Mouse (Mus musculus) cortical plate, adult 2 months (tissue): ENCODE data around the gene Tubb4a. TPM values are rescaled to one million over a fixed set of nuclear protein-coding genes. Genes with fewer than 3 reads are reported as not detected.

Source experiments
- H3K27ac ChIP-seq: fragments of 200-500 bp; 2 replicates; pipeline ENCODE4 v1.5.1; 2012; ENCODE audit warnings: low read length, control low read depth, inconsistent platforms; ENCODE audit not compliant: insufficient read depth
- H3K4me1 ChIP-seq: fragments of 200-500 bp; 2 replicates; pipeline ENCODE4 v1.6.1; 2011; ENCODE audit warnings: low read length; ENCODE audit not compliant: control insufficient read depth, insufficient read depth
- H3K4me3 ChIP-seq: fragments of 200-500 bp; 2 replicates; pipeline ENCODE4 v1.5.1; 2011; ENCODE audit warnings: mild to moderate bottlenecking, low read length, control low read depth; ENCODE audit not compliant: insufficient read depth
- CTCF ChIP-seq: fragments of 200-500 bp; IDR thresholded peaks from 2 replicates; pipeline ENCODE4 v1.5.1; 2011; ENCODE audit warnings: mild to moderate bottlenecking, control low read depth, low read length; ENCODE audit not compliant: insufficient read depth; ENCODE audit errors: extremely low read depth
- POLR2A ChIP-seq: fragments of 200-500 bp; IDR thresholded peaks from 2 replicates; pipeline ENCODE4 v1.6.1; 2011; ENCODE audit warnings: mild to moderate bottlenecking, low read length, control low read depth; ENCODE audit not compliant: insufficient read depth; ENCODE audit errors: extremely low read depth
- polyA plus RNA-seq: library from polyadenylated mRNA; depleted of rRNA; stranded (reverse); fragments of >200 nt; gene quantifications from 2 replicates; pipeline ENCODE4 v1.2.3, GENCODE M21; 2012

The Tubb4a gene
- polyA plus RNA-seq, 1 experiment: 680 TPM

DNA sequence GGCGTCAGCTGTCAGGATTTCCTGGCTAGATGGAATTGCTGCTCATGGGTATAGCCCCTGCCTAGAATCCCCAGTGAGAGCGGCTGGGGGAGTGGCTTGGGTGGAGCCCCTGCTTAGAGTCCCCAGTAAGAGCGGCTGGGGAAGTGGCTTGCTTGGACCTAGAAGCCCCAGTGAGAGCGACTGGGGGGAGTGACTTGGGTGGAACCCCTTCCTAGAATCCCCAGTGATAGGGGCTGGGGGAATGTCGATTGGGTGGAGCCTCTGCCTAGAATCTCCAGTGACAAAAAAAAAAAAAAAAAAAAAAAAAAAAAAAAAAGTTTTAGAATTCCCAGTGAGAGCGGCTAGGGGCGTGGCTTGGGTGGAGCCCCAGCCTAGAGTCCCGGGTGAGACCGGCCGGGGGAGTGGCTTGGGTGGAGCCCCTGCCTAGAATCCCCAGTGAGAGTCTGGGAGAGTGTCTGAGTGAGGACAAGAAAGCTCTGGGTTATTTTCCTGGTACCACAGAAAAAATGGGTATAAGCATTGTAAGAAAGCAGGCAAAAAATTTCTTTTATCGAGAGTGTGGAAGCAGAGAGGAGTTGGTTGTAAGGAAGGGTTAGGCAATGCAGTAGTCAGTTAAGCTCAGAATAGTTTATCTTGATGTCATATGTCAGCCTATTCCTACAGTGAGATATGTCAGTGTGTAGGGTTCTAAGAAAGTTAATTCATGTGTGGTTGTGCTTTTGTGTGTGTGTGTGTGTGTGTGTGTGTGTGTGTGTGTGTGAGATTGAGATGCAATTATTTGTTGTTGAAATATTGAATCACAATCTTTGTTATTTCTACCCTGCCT lies 31.2 kb upstream of the Tubb4a start:
- TF ChIP-seq CTCF (no peak), POLR2A (no peak)
- no peaks in the 10 kb centered on the region for H3K4me1 ChIP-seq
- no peak overlapping the region for H3K27ac ChIP-seq
- no peak overlapping the region for H3K4me3 ChIP-seq

DNA sequence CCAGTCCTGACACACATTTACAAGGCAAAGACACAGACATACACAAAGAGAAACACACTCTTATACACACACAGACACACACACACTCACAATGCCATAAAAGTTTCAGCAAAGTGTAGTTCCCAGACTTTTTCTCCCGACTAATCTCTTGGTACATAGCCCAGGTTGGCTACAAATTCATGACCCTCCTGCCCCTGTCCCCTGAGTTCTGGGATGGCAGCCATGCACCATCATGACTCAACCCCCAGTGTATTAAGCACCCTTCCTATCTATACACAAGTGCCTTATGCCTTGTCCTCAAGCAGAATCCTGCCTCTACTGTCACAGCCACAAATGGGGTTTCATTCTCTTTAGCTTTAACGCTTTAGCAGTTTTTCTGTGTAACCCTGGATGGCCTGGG lies 29.2 kb upstream of the Tubb4a start:
- no peak overlapping the region for H3K4me3 ChIP-seq
- no peak overlapping the region for H3K27ac ChIP-seq
- no peak for TF ChIP-seq POLR2A
- TF ChIP-seq CTCF: no peak
- no peaks in the 10 kb centered on the region for H3K4me1 ChIP-seq

DNA sequence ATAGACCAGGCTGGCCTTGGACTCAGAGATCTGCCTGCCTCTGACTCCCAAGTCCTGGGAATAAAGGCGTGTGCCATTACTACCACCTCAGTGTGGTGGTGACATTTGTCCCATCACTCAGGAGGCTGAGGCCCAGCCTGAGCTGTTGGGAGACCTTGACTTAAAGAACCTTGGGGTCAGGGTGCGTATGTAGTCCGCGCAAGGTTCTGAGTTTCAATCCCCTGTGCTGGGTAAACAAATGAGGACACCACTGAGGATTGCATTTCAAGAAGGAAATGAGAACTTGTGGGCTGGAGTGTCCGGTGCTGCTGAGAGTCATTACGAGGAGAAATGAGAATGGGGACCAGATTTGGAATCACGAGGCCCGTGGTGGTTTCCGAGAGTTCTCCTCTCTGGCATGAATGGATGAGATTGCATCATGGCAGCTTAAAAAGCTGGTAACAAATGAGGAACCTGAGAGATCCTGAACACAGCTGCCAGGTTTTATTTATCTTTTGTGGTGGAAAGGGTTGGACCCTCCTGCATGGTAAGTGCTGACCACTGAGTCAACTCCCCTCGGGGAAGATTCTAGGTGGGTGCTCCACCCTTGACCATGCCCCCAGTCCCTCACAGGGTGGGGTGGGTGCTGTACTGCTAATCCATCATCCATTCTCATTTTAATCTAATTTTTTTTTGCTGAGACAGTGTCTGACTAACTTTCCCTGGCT lies 25.3 kb upstream of the Tubb4a start:
- Histone ChIP-seq H3K27ac (no peak overlapping the region), H3K4me3 (no peak overlapping the region), H3K4me1 (no peaks in the 10 kb centered on the region)
- TF ChIP-seq CTCF: no peak

DNA sequence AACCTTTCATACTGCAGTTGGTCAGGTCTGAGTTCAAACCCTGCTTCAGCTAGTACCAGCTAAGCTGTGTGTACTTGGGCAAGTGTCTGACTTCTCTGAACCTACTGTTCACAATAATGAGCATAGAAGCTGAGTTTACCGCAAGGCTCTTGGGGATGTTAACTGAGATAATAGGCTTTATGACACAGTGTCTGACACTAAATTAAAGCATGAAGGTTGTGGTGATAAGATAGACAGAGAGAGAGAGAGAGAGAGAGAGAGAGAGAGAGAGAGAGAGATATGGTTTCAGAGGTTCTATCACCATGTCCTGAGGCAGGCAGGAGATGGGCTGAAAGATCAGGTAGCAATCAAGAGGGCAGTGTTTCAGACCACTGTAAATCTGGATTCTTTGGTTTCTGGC lies 22.4 kb upstream of the Tubb4a start:
- Histone ChIP-seq H3K4me3 (no peak overlapping the region), H3K4me1 (no peaks in the 10 kb centered on the region), H3K27ac (no peak overlapping the region)
- TF ChIP-seq CTCF (no peak), POLR2A (no peak)

DNA sequence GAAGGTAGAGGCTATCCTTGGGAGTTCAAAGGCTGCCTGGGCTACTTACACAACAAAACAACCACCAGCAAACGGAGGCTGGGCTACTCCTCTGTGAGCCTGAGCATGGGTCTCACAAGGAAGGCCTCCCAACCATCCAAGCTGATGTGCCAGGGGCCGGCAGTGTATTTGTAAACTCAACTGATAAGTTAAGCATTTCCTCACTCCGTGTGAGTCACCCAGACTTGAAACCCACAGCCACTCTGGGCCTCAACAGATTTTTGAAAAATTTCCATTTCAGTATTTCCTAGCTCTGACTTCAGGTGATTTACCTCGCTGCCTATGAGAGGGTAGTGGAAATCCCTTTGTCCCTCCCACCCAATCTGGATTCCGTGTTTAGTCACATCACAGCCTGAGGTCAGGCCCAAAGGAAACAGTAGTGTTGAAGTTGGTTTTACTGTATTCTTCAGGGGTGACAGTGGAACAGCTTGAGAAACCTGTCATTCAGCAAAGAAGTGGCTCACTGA lies 21.1 kb upstream of the Tubb4a start:
- Histone ChIP-seq H3K4me1 (no peaks in the 10 kb centered on the region), H3K27ac (no peak overlapping the region), H3K4me3 (no peak overlapping the region)
- TF ChIP-seq POLR2A (no peak), CTCF (no peak)

DNA sequence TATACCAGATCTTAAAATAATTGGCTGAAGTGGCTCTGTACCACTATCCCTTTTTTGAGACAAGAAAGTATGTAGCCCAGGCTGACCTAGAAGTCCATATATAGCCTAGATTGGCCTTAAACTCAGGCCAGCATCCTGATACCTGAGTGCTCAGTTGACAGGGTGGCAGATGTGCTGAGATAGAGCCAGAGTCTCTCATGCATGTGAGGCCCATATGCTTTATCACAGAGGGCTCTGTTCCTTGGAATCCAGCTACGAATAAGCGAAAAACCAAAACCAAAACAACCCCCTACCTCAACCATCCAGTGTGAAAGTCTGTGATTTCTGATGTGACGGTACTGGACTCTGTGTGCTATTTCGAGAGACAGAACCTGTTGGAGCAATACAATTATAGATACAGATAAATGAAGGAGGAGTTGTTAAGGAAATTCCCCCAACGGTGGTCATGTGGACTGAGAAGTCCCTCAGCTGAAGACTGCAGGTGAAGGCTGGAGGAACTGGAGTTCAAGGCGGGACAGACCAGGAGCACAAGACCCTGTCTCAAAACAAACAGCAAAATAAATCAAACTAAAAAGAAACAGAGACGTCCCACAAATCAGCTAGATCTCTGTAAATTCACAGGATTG lies 20.6 kb upstream of the Tubb4a start:
- Histone ChIP-seq H3K27ac (no peak overlapping the region), H3K4me3 (no peak overlapping the region), H3K4me1 (no peaks in the 10 kb centered on the region)
- TF ChIP-seq POLR2A: no peak
- no peak for TF ChIP-seq CTCF

DNA sequence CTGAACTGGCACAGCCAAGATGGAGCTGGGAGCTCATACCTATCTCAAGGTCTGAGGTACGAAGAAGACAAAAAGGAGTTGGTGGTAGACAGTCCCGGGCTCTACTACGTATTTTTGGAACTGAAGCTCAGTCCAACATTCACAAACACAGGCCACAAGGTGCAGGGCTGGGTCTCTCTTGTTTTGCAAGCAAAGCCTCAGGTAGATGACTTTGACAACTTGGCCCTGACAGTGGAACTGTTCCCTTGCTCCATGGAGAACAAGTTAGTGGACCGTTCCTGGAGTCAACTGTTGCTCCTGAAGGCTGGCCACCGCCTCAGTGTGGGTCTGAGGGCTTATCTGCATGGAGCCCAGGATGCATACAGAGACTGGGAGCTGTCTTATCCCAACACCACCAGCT lies 19.5 kb upstream of the Tubb4a start:
- Histone ChIP-seq H3K27ac (no peak overlapping the region), H3K4me1 (no peaks in the 10 kb centered on the region), H3K4me3 (no peak overlapping the region)
- TF ChIP-seq CTCF (no peak), POLR2A (no peak)

DNA sequence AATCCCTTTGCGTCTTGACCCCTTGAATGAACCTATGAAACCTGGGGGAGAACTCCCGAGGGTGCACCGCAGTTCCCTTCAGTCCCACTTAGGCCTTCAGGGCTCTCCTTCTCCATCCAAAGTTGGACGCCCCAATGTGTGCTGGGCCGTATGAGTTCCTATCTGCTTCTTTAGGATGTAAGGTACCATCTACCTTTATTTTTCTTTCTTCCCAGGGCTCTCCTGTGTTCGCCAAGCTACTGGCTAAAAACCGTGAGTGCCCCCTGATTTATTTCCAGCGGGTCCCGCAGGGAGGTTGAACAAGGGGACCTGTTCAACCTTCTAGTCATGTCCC lies 18.4 kb upstream of the Tubb4a start:
- peak overlapping the region; percentile 62; the same call in 1 of the 2 replicates for H3K4me3 ChIP-seq
- no peak for TF ChIP-seq POLR2A
- no peak for TF ChIP-seq CTCF

DNA sequence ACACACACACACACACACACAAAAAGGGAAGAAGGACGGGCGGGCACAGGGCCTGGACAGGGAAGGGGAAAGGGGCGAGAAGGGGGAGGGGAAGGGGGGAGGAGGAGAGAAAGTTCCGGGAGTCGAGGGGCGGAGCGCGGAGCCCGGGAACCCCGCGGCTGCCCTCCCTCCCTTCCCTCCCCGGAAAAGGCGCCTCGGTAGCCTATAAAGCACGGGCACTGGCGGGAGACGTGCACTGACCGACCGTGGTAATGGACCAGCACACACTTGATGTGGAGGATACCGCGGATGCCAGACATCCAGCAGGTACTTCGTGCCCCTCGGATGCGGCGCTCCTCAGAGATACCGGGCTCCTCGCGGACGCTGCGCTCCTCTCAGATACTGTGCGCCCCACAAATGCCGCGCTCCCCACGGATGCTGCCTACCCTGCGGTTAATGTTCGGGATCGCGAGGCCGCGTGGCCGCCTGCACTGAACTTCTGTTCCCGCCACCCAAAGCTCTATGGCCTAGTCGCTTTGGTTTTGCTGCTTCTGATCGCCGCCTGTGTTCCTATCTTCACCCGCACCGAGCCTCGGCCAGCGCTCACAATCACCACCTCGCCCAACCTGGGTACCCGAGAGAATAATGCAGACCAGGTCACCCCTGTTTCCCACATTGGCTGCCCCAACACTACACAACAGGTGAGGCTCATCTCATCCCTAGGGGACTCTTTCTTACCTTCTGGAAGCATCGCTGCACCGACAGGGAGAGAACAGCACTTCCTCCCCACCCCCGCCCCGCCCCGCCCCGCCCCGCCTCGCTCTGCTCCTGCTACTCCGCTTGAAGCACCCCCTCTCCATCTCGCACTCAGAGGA lies 17.8 kb upstream of the Tubb4a start, which contains the start of gene Tnfsf9:
Tnfsf9 (plus strand) TSS at position 145 of the 854 bp plus-strand sequence.
- no peaks in the 10 kb centered on the region for H3K4me1 ChIP-seq
- no peak for TF ChIP-seq CTCF
- 0 out of 2 replicates have a peak, but pooled peaks have one; percentile 22 for TF ChIP-seq POLR2A
- H3K27ac ChIP-seq: no peak within 1 kb of the TSS
- H3K4me3 ChIP-seq: peak within 1 kb of the TSS; percentile 62

More for the DNA sequence above, 18.4 kb upstream of the Tubb4a start:
- Histone ChIP-seq H3K4me1 (no peaks in the 10 kb centered on the region), H3K27ac (no peak overlapping the region)
